Mouse (Mus musculus) lung, adult 2 months (tissue): ENCODE data around the gene Gtf2a2.

Experiments
- CTCF ChIP-seq: fragments of 200-500 bp; IDR thresholded peaks from 2 replicates; pipeline ENCODE4 v1.5.1; 2011; ENCODE audit warnings: mild to moderate bottlenecking, low read length, control low read depth; ENCODE audit not compliant: insufficient read depth
- POLR2A ChIP-seq: fragments of 200-500 bp; IDR thresholded peaks from 2 replicates; pipeline ENCODE4 v1.6.1; 2011; ENCODE audit warnings: low read depth, mild to moderate bottlenecking, control low read depth, low read length, borderline replicate concordance; ENCODE audit errors: extremely low read depth

DNA sequence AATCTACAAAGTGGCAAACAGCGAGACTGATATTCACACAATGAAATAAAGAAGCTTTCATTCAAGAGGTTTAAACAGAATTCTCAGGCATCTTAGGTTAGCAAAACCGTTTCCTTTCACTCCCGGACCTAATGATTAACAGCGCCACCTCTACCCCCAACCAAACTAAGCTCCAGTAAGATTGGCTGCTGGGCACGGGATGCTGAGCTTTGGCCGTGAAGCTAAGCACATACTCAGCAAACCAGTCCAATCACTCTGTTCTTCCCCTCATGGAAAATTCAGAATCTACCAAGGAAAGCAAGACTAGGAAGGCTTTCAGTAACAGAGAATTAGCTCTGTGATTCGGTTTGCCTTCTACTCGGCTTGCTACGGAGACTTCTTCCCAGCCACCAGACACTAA, 20.7 kb downstream of the Gtf2a2 start:
- TF ChIP-seq CTCF (no peak), POLR2A (no peak)
